Mouse (Mus musculus) hindbrain, embryonic 16.5 days (tissue): ENCODE measurements around the gene Nos1. TPM values are rescaled to one million over a fixed set of nuclear protein-coding genes. Genes with fewer than 3 reads are reported as not detected.
"Not testable (repeated sequence)": the region's sequence is repeated elsewhere in the genome, so short reads cannot be mapped to it uniquely, and the experiment has no call there.

ENCODE experiments used
- ATAC-seq: fragments of 200-750 bp; cut with Nextera tagmentation; 2 replicates; pipeline ENCODE4 v1.8.0; 2017; ENCODE audit warnings: moderate TSS enrichment, moderate library complexity
- H3K27ac ChIP-seq: fragments of 300-500 bp; sonication (generic); 2 replicates; pipeline ENCODE4 v1.5.1; 2014; ENCODE audit warnings: low read depth, mild to moderate bottlenecking, control low read depth, low read length, moderate library complexity
- H3K27me3 ChIP-seq: fragments of 300-500 bp; sonication (generic); replicated peaks from 2 replicates; pipeline ENCODE4 v1.6.1; 2014; ENCODE audit warnings: low read length; ENCODE audit not compliant: control insufficient read depth, insufficient read depth
- H3K36me3 ChIP-seq: fragments of 300-500 bp; sonication (generic); 2 replicates; pipeline ENCODE4 v1.6.1; 2014; ENCODE audit warnings: mild to moderate bottlenecking, low read length, moderate library complexity, mixed read lengths; ENCODE audit not compliant: control insufficient read depth, insufficient read depth
- H3K4me1 ChIP-seq: fragments of 300-500 bp; sonication (generic); 2 replicates; pipeline ENCODE4 v1.6.1; 2014; ENCODE audit warnings: low read depth, low read length; ENCODE audit not compliant: control insufficient read depth, insufficient read depth
- H3K4me2 ChIP-seq: fragments of 300-500 bp; sonication (generic); 2 replicates; pipeline ENCODE4 v1.6.1; 2014; ENCODE audit warnings: mild to moderate bottlenecking, low read length, control low read depth, moderate library complexity
- H3K4me3 ChIP-seq: fragments of 300-500 bp; sonication (generic); 2 replicates; pipeline ENCODE4 v1.5.1; 2014; ENCODE audit warnings: mild to moderate bottlenecking, low read length, control low read depth, moderate library complexity
- H3K9ac ChIP-seq: fragments of 300-500 bp; sonication (generic); 2 replicates; pipeline ENCODE4 v1.6.1; 2014; ENCODE audit warnings: low read depth, mild to moderate bottlenecking, control low read depth, low read length, moderate library complexity
- H3K9me3 ChIP-seq: fragments of 300-500 bp; sonication (generic); 2 replicates; pipeline ENCODE4 v1.6.1; 2014; ENCODE audit warnings: mild to moderate bottlenecking, low read length, moderate library complexity; ENCODE audit not compliant: control insufficient read depth
- WGBS: fragments of 180-500 bp; shearing (Covaris S2); extraction: QIAGEN DNeasy Blood & Tissue Kit; methylation state at CpG from one replicate; pipeline ENCODE4 v1.1.7; 2014; 5-methylcytosine and 5-hydroxymethylcytosine counted together
- polyA plus RNA-seq: library from polyadenylated mRNA; unstranded; fragments of >200 nt; fragmentation: Nextera tagmentation; extraction: Ambion mirVana; gene quantifications from 2 replicates; pipeline ENCODE4 v1.2.1, GENCODE M21; 2015

Nos1 gene
- polyA plus RNA-seq, 1 experiment from 2014 or later = 2.8 TPM

DNA sequence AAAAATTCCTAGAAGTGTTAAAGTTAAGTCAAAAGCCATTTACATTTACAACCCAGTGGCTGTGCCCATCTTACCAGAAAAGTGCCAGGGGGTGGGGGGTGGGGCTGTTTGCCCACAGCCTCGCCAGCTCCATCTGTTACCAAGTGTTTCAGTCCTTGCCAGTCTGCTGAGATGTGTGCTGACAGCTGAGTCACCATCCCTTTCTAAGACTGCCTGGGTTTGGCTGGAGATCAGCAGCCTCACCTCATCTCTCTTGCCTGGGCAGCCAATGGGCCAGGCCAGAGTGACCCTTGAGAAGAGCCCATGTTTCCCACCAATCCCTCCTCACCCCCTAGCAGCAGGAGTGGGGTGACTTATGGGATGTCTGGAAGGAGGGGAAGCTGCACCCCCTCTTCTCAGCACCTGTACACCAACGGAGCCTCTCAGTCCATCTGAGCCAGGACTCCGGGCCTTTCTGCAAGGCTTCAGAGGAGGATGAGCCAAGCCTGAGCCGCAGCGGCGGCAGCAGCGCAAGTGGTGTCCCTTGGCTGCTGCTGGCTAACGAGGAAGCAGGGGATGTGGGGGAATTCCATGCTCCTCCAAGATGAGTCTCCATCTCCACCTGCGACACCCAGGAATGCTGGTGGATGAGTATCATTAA lies 100.2 kb downstream of the Nos1 start:
- Histone ChIP-seq H3K9me3 (no peaks in the 10 kb centered on the region), H3K36me3 (no peaks in the 10 kb centered on the region), H3K9ac (no peak overlapping the region), H3K4me3 (no peak overlapping the region), H3K4me1 (no peaks in the 10 kb centered on the region), H3K27me3 (no peaks in the 10 kb centered on the region), H3K27ac (no peak overlapping the region), H3K4me2 (no peak overlapping the region)
- no peak for ATAC-seq
- 77% methylated on average over 9 of the region's 9 CpGs for WGBS

DNA sequence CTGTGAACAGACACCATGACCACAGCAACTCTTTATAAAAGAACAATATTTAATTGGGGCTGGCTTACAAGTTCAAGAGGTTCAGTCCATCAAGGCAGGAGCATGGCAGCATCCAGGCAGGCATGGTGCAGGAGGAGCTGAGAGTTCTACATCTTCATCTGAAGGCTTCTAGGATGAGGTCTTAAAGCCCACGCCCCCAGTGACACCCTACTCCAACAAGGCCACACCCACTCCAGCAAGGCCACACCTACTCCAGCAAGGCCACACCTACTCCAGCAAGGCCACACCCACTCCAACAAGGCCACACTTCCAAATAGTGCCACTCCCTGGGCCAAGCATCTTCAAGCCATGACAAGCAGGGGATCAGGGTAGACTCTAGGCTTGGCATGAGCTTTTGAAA lies 101.6 kb downstream of the Nos1 start:
- H3K27ac ChIP-seq, ATAC-seq, H3K4me2 ChIP-seq, H3K36me3 ChIP-seq, H3K9ac ChIP-seq, H3K9me3 ChIP-seq, H3K4me1 ChIP-seq, H3K4me3 ChIP-seq, H3K27me3 ChIP-seq: not testable (repeated sequence)
- 89% methylated on average over 1 of the region's 1 CpGs for WGBS

- Histone ChIP-seq H3K9ac (no peak overlapping the region), H3K36me3 (no peaks in the 10 kb centered on the region), H3K9me3 (no peaks in the 10 kb centered on the region), H3K4me3 (no peak overlapping the region), H3K4me2 (no peak overlapping the region), H3K27me3 (no peaks in the 10 kb centered on the region), H3K27ac (no peak overlapping the region), H3K4me1 (no peaks in the 10 kb centered on the region)
- ATAC-seq = no peak
- WGBS = 69% methylated on average over 2 of the region's 2 CpGs
These were observed 104.2 kb downstream of the Nos1 start for GRCm38 (mm10) chr5:117884991-117885390.

DNA sequence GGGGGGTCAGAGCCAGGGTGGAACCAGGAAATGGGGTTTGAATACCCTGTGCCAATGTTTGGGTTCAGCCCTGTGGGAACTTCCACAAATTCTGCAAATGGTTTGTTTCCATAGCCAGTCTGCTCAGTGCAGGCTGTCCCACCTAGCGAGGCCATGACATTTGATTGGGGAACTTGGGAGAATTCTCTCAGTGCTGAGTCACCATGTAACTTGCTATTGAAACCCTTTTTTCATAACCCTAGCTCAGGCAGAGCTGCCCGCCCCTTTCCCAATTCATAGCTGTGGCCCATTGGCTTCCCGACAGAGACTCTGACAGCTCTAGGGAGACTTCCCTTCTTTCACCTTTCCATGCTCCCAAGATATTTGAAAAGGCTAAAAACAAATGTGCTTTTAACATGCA lies 107.3 kb downstream of the Nos1 start:
- Histone ChIP-seq H3K4me2 (no peak overlapping the region), H3K4me1 (no peaks in the 10 kb centered on the region), H3K27me3 (no peaks in the 10 kb centered on the region), H3K36me3 (no peaks in the 10 kb centered on the region), H3K27ac (no peak overlapping the region), H3K9ac (no peak overlapping the region), H3K9me3 (no peaks in the 10 kb centered on the region), H3K4me3 (no peak overlapping the region)
- no peak for ATAC-seq
- WGBS = 68% methylated on average over 3 of the region's 3 CpGs

DNA sequence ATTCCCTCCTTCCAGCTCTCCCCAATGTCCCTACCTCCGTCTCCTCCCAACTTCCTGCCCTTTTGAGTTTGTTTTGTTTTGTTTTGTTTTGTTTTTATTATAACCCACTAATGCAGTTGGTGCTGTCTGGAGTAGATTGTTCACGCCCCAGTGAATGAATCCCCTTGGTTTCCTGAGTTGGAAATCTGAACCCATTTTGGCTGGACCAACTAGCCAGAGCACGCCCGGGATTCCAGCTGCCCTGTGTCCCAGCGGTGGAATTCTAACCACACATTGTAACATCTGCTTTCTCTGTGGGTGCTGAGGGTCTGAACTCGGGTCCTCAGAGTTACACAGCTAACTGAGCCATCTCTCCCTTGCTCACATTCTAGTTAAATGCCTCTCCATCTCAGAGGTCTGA lies 108.1 kb downstream of the Nos1 start:
- no peak for ATAC-seq
- 57% methylated on average over 6 of the region's 6 CpGs for WGBS
- Histone ChIP-seq H3K36me3 (no peaks in the 10 kb centered on the region), H3K4me3 (no peak overlapping the region), H3K9ac (no peak overlapping the region), H3K4me1 (no peaks in the 10 kb centered on the region), H3K27me3 (no peaks in the 10 kb centered on the region), H3K4me2 (no peak overlapping the region), H3K9me3 (no peaks in the 10 kb centered on the region), H3K27ac (no peak overlapping the region)

GRCm38 (mm10) chr5:117889571-117889970 lies 108.7 kb downstream of the Nos1 start:
- Histone ChIP-seq H3K4me2 (no peak overlapping the region), H3K36me3 (no peaks in the 10 kb centered on the region), H3K4me3 (no peak overlapping the region), H3K9me3 (no peaks in the 10 kb centered on the region), H3K9ac (no peak overlapping the region), H3K27me3 (no peaks in the 10 kb centered on the region), H3K27ac (no peak overlapping the region; the same call in 1 of the 2 replicates), H3K4me1 (no peaks in the 10 kb centered on the region)
- no peak for ATAC-seq
- whole genome bisulfite sequencing = 61% methylated on average over 8 of the region's 8 CpGs

DNA sequence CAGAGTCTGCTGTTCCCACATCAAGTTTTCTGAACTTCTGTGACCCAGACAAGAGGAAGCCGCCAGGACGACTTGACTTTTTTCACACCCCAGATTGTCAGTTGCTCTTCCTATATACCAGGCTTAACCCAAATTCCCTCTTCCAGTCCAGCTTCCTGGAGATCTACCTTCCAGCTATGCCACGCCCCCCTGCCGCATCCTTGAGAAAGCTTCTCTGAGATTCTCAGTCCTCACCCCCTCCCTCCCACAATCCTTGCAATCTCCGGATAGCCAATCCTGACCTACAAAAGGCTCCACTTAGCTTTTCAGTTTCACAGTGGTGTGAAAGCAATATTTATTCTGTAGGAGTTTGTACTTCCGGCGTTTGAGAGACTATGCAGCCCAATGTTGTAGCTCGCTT lies 110.0 kb downstream of the Nos1 start:
- H3K9ac ChIP-seq = no peak overlapping the region
- 77% methylated on average over 8 of the region's 8 CpGs for WGBS
- no peaks in the 10 kb centered on the region for H3K4me1 ChIP-seq
- H3K27me3 ChIP-seq = no peaks in the 10 kb centered on the region
- H3K27ac ChIP-seq = no peak overlapping the region
- H3K4me3 ChIP-seq = no peak overlapping the region
- no peaks in the 10 kb centered on the region for H3K9me3 ChIP-seq
- no peaks in the 10 kb centered on the region for H3K36me3 ChIP-seq
- no peak overlapping the region for H3K4me2 ChIP-seq
- ATAC-seq = no peak

GRCm38 (mm10) chr5:117891545-117891944 lies 110.7 kb downstream of the Nos1 start:
- Histone ChIP-seq H3K4me3 (no peak overlapping the region), H3K27me3 (no peaks in the 10 kb centered on the region), H3K4me2 (no peak overlapping the region), H3K36me3 (no peaks in the 10 kb centered on the region), H3K27ac (no peak overlapping the region), H3K9ac (no peak overlapping the region), H3K4me1 (no peaks in the 10 kb centered on the region), H3K9me3 (no peaks in the 10 kb centered on the region)
- 77% methylated on average over 5 of the region's 5 CpGs for WGBS
- ATAC-seq = no peak

DNA sequence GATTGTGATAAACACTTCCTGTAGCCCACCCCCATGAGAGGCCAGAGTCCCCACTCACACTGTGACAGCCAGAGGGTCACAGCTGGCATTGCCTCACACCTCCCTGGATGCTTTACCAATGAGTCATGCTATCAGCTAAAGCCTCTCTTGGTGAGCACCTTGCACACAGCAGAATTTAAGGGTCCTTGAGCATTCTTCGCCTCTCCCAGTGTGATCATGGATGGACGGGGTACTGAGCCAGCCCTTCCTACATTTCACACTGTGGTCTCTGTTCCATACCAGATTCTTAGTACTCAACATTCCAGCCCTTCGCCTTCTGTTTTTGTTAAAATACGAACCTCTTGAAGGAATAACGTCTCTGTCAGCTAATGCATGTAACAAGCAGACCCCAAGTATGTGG lies 113.2 kb downstream of the Nos1 start:
- WGBS = 92% methylated on average over 5 of the region's 5 CpGs
- Histone ChIP-seq H3K4me2 (no peak overlapping the region), H3K4me3 (no peak overlapping the region), H3K27me3 (no peaks in the 10 kb centered on the region; the same call in 1 of the 2 replicates), H3K27ac (no peak overlapping the region), H3K9me3 (no peaks in the 10 kb centered on the region), H3K36me3 (no peaks in the 10 kb centered on the region), H3K9ac (no peak overlapping the region), H3K4me1 (peaks cover 7% of the 10 kb centered on the region; the same call in 1 of the 2 replicates)
- ATAC-seq = no peak
